Mouse (Mus musculus) Patski (cell line): ENCODE measurements around the gene Gatm. TPM values are rescaled to one million over a fixed set of nuclear protein-coding genes. Genes with fewer than 3 reads are reported as not detected.

Experiments used
- ATAC-seq: fragments of 100-300 bp; one replicate; pipeline ENCODE4 v1.8.0; 2021
- CTCF ChIA-PET: fragments of 350-600 bp; sonication (Branson Sonifier 250); formaldehyde crosslinking; loops from one replicate; lab custom pipeline; 2022; ENCODE audit warnings: inconsistent platforms; lab: Charles Lee
- POLR2A ChIA-PET: fragments of 350-600 bp; sonication (Branson Sonifier 250); formaldehyde crosslinking; loops from one replicate; lab custom pipeline; 2022; ENCODE audit warnings: antibody characterized with exemption, inconsistent platforms; lab: Charles Lee
- DNase-seq: peaks from one replicate; pipeline ENCODE4 v3.0.0-alpha.2; 2011; ENCODE audit warnings: low read depth, low spot score
- H3K27me3 ChIP-seq: fragments of 371-371 bp; one replicate; pipeline ENCODE4 v1.5.1; 2021
- CTCF ChIP-seq: fragments of 100-300 bp; IDR thresholded peaks from one replicate; pipeline ENCODE4 v1.5.1; 2021
- in situ Hi-C: fragments of 300-500 bp; cut with MboI; formaldehyde crosslinking; loops from 3 replicates; pipeline ENCODE4 v1.11.1; 2018; ENCODE audit warnings: low pct_unique_long_range_greater_than_20kb, mixed read lengths
- polyA plus RNA-seq: library from polyadenylated mRNA; unstranded; gene quantifications from one replicate; pipeline ENCODE4 v1.2.3, GENCODE M21; 2021

Gene Gatm
- polyA plus RNA-seq, 1 experiment from 2014 or later: 0.39 TPM

- no peaks in the 10 kb centered on the region for H3K27me3 ChIP-seq
- DNase-seq (no peak), ATAC-seq (no peak)
- ChIA-PET CTCF (interaction anchor here (1.2 to 1.4 kb wide), 2 partner anchors 13 to 45 kb away, joined by 3 to 4 read pairs; no protein-coding TSS in a partner anchor), POLR2A (no interaction called here)
- in situ Hi-C loops: no loop called here
- TF ChIP-seq CTCF: no peak
Observed at GRCm38 (mm10) chr2:122586258-122586657, 24.8 kb downstream of the Gatm start.

GRCm38 (mm10) chr2:122582324-122582723 is 28.8 kb downstream of the Gatm start:
- ChIA-PET CTCF (interaction anchor here (0.9 kb wide), 1 partner anchor 279 kb away, joined by 3 read pairs; no protein-coding TSS in a partner anchor), POLR2A (no interaction called here)
- H3K27me3 ChIP-seq: no peaks in the 10 kb centered on the region
- ATAC-seq (no peak), DNase-seq (no peak)
- no peak for TF ChIP-seq CTCF
- in situ Hi-C loops: no loop called here

GRCm38 (mm10) chr2:122581361-122582017 is 29.6 kb downstream of the Gatm start:
- POLR2A ChIA-PET: no interaction called here
- CTCF ChIA-PET: interaction anchor here (0.9 to 1.2 kb wide), 3 partner anchors 14 to 278 kb away, joined by 3 read pairs; no protein-coding TSS in a partner anchor
- DNase-seq (no peak), ATAC-seq (no peak)
- in situ Hi-C loops: no loop called here
- TF ChIP-seq CTCF: no peak
- H3K27me3 ChIP-seq: peaks cover 3% of the 10 kb centered on the region

DNA sequence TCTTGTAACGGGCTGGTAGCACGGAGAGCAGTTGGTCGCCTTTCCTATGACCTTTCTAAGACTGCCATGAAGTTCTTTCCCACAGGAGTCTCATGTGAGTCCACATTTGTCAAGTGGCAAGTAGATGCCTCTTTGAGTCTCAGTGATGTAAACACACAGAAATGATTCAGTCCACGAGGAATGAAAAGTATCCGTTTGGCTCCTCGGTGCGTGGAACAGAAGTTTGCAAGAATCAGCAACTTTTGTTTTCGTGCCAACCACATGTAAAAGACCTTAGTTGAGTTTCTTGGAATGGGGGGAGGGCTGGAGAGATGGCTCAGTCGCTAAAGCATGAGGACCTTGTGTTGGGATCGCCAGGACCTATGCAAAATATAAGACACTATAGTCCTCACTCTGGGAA is 30.7 kb downstream of the Gatm start:
- POLR2A ChIA-PET: no interaction called here
- peak; percentile 71 for ATAC-seq
- peaks cover 7% of the 10 kb centered on the region for H3K27me3 ChIP-seq
- no peak for TF ChIP-seq CTCF
- in situ Hi-C loops: no loop called here
- CTCF ChIA-PET: interaction anchor here (1.0 to 2.4 kb wide), 2 partner anchors 15 to 48 kb away, joined by 3 to 11 read pairs; no protein-coding TSS in a partner anchor
- peak; percentile 17 for DNase-seq

GRCm38 (mm10) chr2:122577316-122577715 is 33.8 kb downstream of the Gatm start:
- CTCF ChIA-PET: interaction anchor here (0.9 kb wide), 1 partner anchor 51 kb away, joined by 3 read pairs; no protein-coding TSS in a partner anchor
- POLR2A ChIA-PET: no interaction called here
- no peak for DNase-seq
- no peak for TF ChIP-seq CTCF
- in situ Hi-C loops: no loop called here
- ATAC-seq: no peak
- peaks cover 18% of the 10 kb centered on the region for H3K27me3 ChIP-seq

GRCm38 (mm10) chr2:122576295-122576694 is 34.8 kb downstream of the Gatm start:
- in situ Hi-C loops: no loop called here
- no peak for ATAC-seq
- peaks cover 18% of the 10 kb centered on the region for H3K27me3 ChIP-seq
- POLR2A ChIA-PET: no interaction called here
- CTCF ChIA-PET: no interaction called here
- no peak for TF ChIP-seq CTCF
- DNase-seq: no peak

DNA sequence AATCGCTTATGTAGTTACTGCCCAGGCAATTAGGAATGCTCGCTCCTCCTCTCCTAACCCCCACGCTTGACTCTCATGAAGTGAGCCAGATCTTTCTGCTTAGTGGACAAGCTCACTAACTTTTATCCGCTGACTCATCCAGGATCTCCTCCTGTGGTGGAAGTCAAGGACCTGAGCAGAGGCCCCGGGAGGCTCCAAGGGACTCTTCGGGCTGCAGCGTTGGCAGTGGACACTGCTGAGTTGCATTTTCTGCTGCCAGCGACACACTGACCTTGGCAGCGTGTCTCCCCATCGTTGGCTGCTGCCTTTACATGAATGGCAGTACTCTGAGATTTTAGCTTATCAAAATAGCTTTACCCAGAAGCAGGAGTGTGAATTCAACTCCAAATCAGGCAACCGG is 35.6 kb downstream of the Gatm start:
- no peak for DNase-seq
- in situ Hi-C loops: no loop called here
- ChIA-PET CTCF (interaction anchor here (0.8 to 2.2 kb wide), 2 partner anchors 26 to 53 kb away, joined by 3 to 15 read pairs; no protein-coding TSS in a partner anchor), POLR2A (interaction anchor here (0.8 kb wide), 1 partner anchor 55 kb away, joined by 3 read pairs; no protein-coding TSS in a partner anchor)
- no peak for TF ChIP-seq CTCF
- ATAC-seq: peak; percentile 39
- peaks cover 18% of the 10 kb centered on the region for H3K27me3 ChIP-seq

GRCm38 (mm10) chr2:122572438-122572837 is 38.7 kb downstream of the Gatm start:
- peaks cover 18% of the 10 kb centered on the region for H3K27me3 ChIP-seq
- ATAC-seq: no peak
- no peak for TF ChIP-seq CTCF
- CTCF ChIA-PET: interaction anchor here (1.7 kb wide), 1 partner anchor 15 kb away, joined by 4 read pairs; no protein-coding TSS in a partner anchor
- in situ Hi-C loops: loop anchor here (5.0 kb wide), 2 partner anchors 45 to 180 kb away; no protein-coding TSS in a partner anchor
- DNase-seq: no peak
- POLR2A ChIA-PET: interaction anchor here (0.6 to 1.0 kb wide), 2 partner anchors 39 to 45 kb away, joined by 3 read pairs; partner anchors contain the start of gene Gatm

- no peak for TF ChIP-seq CTCF
- H3K27me3 ChIP-seq: peaks cover 13% of the 10 kb centered on the region
- ATAC-seq (no peak), DNase-seq (no peak)
- POLR2A ChIA-PET: no interaction called here
- CTCF ChIA-PET: interaction anchor here (1.7 kb wide), 1 partner anchor 57 kb away, joined by 11 read pairs; no protein-coding TSS in a partner anchor
- in situ Hi-C loops: loop anchor here (5.0 kb wide), 2 partner anchors 46 to 181 kb away; no protein-coding TSS in a partner anchor
Observed at GRCm38 (mm10) chr2:122571326-122571725, 39.8 kb downstream of the Gatm start.

DNA sequence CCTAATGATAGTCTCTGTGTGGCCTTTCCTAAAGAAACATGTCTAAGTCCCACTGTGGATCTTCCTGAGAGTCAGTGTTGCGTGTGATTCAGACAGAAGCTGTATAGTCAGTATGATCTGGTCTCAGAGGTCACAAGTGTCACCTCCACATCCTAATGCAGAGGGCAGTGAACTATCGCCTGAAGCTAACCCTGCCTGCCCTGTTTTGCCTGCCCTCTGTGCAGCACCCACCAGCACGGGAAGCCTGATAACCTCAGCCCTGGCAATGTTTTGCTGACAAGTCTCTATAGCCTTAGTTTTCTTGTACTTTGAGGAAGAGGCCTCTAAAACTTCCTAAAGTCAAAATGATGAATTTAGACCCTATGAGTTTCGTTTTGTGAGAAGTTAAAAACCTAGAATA is 40.7 kb downstream of the Gatm start:
- ChIA-PET POLR2A (no interaction called here), CTCF (interaction anchor here (1.7 kb wide), 1 partner anchor 58 kb away, joined by 11 read pairs; no protein-coding TSS in a partner anchor)
- no peak for TF ChIP-seq CTCF
- in situ Hi-C loops: loop anchor here (5.0 kb wide), 2 partner anchors 47 to 182 kb away; no protein-coding TSS in a partner anchor
- DNase-seq (no peak), ATAC-seq (no peak)
- H3K27me3 ChIP-seq: peaks cover 11% of the 10 kb centered on the region

DNA sequence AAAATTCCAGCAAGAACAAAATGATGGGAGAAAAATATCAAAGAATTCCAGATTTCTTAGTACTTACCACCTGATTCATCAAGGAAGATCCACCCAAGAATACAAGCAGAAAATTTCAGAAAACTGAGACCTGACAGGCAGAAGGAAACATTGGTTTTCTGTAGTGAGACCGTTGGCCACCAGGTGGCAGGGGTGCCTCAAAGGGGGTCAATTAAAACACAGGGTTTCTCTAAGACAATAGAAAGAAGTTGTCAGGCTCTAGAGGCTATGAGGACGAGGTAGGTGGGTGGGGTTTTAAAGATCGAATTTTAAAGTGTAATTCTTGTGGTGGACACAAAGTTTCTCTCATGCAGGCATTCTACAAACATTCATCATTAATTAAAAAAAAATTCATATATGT is 41.7 kb downstream of the Gatm start:
- TF ChIP-seq CTCF: peak; percentile 80
- CTCF ChIA-PET: no interaction called here
- POLR2A ChIA-PET: no interaction called here
- ATAC-seq (peak; percentile 60), DNase-seq (no peak)
- H3K27me3 ChIP-seq: peaks cover 5% of the 10 kb centered on the region
- in situ Hi-C loops: no loop called here
